Mouse (Mus musculus): ENCODE results near the gene Mapk11.

GRCm38 (mm10) chr15:89125351-89125750, 24.1 kb downstream of the Mapk11 start:
- no peak for TF ChIP-seq CTCF (IDR thresholded peaks at IDR 0.05; ENCODE audit: extremely low read depth, insufficient read depth, insufficient read length, insufficient replicate concordance)
- no peak for TF ChIP-seq POLR2A (IDR thresholded peaks at IDR 0.05; ENCODE audit: low read depth, low read length)

Measured in spleen, adult 2 months (tissue).